Mouse (Mus musculus) CD4-positive, CD25-positive, alpha-beta regulatory T cell, adult 4 months (primary cell): Measurements from ENCODE around the gene Wasf2. TPM values are rescaled to one million over a fixed set of nuclear protein-coding genes. Genes with fewer than 3 reads are reported as not detected.
"Not testable (repeated sequence)": the region's sequence is repeated elsewhere in the genome, so short reads cannot be mapped to it uniquely, and the experiment has no call there.

Experiments used
- ATAC-seq: one replicate; pipeline ENCODE4 v1.8.0; 2017
- polyA plus RNA-seq, 2 experiments: library from polyadenylated mRNA; unstranded; fragments of 100-300 nt; shearing (Covaris generic); gene quantifications; one replicate each; pipeline ENCODE4 v1.2.1; 2017

Gene Wasf2
- polyA plus RNA-seq: 10 to 100 TPM; 69.2 to 76.3 TPM

DNA sequence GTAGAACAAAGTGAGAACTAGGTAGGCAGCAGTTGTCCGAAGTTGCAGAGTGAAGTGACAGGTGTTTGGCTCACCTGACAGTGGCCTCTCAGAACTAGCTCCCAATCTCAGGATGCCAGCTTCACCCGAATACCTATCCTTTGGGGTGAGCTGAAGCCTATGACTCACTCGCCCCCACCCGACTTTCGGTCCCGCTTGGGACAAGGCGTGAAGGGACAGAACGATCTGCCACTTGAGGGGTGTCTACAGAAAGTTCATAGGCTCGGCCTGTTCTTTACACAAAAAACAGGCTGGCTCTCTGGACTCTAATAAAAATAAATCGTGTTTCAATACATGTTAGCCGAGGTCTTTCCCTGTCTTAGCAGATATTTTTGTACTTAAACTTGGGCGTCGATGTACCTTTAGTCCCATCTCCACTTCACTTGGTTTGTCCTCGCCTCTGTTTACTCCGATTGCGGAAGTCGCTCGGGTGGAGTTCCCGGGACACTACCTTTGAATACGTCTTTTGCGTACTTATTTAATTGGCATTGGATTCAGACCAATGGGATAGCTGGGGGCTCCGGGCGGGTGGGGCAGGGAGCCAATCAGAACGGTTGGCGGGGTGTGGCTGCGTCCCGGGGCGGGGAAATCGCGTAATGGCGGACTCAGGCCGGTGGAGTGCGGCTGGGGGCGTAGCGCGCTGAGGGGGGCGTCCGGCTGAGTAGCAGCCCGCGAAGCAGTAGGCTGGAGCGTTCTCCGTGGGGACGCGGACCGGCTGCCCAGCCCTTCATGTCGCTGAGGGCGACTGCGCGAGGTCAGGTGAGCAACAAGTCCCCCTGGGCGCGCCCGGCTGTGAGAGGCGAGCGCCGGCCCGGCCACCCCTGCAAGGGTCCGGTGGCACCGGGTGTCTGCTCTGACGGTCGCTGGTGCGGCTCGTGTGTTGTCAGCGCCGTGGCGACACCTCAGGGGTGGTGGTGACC lies at the start of gene Wasf2:
TSS of gene Wasf2 (plus strand) at position 575 of the 959 bp plus-strand sequence.
- peak; percentile 87 for ATAC-seq

DNA sequence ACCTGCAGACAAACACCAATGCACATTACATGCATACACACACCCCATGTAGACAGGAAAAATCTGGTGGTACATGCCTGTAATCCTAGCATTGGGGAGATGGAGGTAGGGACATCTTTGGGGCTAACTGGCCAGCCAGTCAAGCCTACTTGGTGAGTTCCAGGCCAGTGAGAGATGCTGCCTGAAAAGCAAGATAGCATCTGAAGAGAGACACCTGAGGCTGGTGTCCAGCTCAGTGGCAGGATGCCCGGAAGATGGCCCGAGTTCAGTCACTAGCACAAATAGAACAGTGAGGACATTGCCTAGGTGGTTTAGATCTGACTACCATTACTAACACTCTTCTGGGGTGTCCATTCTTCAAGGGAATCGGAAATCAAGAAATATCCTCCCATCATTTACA lies 49.4 kb upstream of the Wasf2 start:
- no peak for ATAC-seq

DNA sequence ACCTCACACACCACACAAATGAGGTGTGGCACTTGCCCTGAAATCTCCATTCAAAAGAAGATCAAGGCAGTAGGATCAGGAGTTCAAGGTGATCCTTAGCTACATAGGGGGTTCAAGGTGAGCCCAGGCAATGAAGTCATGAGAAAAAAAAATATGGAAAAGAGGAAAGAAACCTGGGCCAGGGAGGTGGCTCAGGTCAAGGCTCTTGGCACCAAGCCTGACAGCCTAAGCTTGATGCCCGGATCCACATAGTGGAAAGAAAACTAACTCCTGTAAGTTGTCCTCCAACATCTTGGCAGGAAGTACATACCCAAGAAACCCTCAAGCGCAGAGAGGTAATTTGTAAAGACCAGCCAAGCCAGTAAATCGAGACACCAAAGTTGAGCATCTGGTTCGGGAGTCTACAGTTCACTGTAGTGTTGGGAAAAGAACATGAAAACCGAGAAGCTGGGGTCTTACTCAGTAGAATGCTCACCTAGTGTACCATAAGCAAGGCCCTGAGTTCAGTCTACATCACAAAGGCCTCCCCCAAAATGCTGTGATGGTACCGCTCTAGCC lies 48.0 kb upstream of the Wasf2 start:
- ATAC-seq: no peak

DNA sequence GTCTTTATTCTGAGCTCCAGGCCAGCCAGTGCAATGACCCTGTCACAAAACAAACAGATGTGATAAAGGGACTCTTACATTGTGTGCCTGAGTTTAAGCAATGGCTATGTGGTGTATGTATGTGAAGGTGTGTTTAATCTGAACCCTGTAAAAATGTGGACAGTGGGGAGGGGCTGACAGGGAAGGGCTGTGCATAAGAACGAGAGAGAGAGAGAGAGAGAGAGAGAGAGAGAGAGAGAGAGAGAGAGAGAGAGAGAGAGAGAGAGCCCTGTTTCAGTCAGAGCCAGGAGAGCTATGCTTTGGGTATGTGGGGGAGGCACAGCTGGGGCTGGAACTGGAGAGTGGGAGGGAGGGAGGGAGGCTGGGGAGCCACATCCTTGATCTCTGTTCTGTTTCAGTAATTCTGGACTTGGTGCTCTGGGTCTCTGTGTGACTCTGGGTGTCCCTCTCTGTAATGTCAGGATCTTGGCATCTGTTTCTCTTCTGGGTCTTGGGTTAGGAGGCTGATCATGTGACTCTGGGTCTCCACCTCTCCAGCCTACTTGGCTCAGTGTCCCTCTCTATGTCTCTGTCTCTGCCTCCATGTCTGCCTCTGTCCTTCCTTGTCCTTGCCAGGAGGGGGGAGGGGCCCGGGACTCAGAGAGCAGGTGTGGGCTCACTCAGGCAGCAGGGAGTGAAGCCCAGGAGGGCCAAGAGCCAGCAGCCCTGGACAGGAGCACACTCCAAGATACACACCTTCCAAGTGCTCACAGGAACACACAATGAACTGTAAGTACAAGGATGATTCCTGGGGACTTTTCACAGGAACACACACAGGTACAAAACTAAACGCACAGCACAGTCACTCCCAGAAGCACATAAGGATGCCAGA lies 46.1 kb upstream of the Wasf2 start:
- ATAC-seq: no peak

DNA sequence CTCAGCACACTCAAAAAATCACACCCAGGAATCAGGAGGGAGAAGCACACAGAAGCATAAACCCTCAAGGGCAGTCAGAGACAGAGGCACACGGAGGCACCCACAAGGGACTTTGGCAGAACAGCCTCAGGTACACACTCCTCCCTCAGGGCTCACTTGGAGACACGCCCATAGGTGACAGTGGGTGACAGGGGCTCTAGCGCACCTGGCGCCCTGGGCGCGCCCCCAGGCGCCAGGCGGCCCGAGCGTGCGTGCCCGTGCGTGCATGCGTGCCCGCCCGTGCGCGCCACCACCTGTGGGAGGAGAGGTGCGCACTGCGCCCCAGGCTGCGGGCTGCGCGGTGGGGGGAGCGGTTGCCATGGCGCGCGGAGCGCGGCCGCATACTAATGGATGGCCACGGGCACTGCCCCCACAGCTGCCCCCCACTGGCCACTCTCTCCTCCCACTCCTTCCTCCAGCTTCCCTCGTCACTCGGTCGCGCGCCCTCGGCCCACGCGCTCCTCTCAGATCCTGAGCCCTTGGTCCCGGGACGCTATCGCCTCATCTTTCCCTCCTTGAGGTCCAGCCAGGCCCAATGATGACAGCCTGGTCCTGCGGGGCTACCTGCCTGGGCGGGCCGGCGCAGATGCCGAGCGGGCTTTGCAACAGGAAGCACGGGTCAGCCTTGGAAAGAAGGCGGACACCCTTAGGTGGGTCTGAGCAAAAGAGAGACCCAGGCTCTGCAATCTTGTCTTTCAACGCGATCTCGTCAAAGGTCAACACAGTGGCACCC lies 45.1 kb upstream of the Wasf2 start:
- ATAC-seq: peak; percentile 63

DNA sequence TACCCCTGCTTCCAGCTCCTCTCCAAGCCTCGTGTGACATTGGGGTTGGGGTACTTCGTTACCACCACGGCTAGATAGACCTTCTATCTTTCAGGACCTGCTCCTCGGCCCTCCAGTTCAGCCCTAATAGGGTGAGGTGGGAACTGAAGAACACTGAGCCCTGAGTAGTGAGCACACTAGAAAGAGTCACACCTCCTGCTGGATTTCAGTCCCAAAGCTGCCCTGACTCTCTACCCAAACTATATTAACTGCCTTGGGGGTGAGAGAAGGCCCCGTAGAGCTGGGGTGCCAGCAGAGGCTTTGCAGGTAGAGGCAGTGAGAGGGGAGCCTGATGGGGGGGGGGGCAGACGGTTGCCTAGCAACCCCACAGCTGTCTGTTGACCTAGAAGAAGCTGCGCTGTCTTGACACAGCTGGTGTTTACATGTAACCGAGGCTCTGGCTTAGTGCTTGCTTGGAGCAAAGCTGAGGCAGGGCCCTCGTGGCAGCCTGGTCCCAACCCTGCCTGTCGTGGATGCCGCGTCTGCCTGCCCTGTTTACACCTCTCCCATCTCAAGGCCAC lies 44.4 kb upstream of the Wasf2 start:
- peak; percentile 39 for ATAC-seq

DNA sequence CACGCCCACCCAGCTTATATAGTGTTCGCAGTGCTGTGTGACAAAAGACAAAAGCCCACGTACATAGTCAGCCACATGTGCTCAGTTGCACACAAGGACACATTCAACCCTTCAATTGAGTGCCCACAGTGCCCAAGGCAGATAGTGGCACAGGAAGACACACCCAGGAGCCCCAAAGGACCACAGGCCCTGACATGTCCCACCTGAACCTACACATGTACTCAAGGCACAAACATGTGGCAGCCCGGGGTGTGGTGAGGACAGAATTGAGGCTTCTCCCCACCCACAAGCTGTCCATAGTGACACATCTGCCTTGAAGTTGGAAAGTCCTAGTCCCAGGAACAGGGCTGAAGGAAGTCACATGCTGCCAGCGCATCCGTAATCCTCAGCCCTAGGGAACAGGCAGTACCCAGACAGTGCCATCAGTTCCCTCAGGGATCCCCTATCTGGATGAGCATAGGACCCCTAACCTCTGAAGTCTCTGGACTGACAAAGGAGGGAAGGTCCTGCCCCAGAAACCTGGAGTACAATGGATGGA lies 43.1 kb upstream of the Wasf2 start:
- ATAC-seq: no peak

DNA sequence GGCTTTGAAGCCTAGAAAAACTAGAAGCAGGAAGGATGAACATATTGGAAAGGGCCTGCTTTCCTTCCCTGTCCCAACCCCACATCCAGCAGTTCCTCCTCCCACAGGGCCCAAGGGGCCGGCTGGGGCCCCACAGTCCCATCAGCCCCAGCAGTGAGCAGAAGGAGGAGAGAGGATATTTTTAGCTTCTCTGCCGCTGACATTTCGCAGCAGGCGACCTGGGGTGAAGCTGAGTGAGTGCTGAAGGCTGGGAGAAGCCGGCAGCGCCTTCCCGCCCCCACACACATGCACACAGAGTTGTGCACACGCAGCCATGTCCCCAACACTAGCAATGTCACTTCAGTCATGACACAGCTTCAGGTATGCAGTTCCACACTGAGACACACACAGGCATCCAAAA lies 42.5 kb upstream of the Wasf2 start:
- ATAC-seq: no peak

DNA sequence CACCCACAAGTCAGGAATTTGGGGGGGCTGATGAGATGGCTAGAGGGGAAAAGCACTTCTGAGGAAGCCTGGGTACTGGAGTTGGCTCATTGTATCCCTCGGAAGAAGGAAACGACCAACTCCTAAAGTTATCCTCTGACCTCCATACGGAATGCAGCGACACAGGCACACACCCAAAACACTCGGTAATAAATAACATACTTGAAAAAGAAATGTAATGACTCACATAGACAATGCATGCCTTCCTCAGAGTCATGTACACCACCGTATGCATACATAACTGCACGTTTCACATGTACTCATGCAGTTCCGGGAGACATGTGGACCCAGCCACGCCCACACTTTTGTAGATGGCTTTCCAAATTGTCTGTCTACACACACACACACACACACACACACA lies 41.0 kb upstream of the Wasf2 start:
- no peak for ATAC-seq

DNA sequence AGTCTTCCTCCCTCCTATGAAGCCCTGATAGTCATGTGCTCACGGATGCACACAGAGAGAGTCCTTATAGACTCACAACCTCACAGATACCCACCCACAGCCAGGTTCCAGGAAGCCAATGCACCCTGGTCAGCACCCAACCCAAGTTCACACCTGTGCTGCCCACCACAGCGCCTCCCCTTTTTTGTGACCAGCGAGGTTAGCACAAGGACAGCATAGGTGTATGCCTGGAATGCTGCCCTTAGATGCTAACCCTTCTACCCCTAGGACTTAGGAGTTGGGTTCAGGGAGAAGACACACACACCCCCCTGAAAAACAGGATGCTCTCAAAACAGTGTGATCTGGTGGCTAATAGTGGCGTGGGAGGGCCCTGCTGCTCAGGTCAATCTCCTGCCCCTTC lies 40.5 kb upstream of the Wasf2 start:
- no peak for ATAC-seq

DNA sequence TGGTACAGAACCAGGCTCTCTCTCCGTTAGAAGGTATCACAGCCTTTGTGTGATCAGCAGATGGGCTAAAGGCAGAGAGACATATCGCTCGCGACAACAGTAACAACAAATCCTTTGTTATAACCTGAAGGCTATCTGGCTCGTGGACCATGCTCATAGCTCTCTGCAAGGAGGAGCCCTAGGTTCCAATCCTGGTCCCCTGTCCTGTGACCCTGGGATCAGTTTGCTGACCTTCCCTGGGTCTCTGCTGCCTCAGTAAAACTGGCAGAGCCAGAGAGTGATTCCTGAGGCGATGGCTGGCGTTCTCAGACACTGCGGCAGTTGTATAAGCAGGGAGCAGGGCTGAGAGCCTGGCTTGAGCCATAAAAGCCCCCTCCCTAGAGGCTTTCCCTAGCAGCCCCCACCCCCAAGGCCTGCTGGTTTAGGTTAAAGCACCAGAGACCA lies 40.0 kb upstream of the Wasf2 start:
- no peak for ATAC-seq

DNA sequence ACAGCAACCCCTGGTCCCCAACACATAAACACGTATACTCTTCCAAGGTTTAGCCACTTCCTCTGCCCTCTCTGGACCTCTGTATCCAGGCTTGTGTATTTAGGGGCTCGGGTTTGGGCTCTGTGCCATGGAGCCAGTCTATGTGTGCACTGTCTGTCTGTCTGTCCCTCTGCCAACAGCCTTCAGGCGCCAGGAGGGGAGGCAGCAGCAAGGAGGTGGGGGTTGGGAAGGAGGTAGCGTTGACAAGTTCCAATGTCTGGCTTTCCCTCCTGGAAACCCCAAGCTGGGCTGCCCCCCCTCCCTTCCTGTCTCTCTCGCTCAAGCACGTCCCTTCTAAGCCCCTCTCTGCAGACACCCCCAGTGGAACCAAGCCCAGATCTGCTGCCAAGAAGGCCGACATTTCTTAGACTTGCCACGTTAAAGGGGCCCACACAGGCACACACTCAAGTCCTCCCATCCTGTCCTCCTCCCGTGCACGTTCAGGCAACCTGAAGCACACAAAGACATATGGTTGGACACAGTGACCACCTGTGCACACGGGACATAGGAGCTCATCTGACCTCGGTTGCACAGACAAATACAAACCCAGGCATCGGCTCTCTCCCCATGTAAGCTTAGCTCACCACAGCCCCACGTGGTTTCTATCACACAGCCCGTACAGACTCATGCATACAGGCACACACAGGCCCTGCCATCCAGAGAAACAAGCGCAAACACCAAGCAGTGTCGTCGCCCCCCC lies 39.4 kb upstream of the Wasf2 start:
- peak; percentile 19 for ATAC-seq

DNA sequence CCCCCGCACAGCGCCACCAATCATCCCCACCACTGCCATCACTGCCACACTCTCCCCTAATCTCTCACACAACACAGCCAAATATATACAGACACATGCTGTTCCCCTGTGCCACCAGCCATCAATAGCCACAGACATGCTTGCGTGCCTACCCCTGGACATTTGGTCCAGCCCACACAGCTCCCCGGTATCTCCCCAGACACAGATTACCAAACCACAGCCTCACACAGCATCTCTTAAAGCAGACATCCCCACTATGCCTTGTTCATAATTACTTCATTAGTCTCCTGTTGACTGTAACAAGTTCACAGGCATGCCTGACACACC lies 38.9 kb upstream of the Wasf2 start:
- ATAC-seq: peak; percentile 9

DNA sequence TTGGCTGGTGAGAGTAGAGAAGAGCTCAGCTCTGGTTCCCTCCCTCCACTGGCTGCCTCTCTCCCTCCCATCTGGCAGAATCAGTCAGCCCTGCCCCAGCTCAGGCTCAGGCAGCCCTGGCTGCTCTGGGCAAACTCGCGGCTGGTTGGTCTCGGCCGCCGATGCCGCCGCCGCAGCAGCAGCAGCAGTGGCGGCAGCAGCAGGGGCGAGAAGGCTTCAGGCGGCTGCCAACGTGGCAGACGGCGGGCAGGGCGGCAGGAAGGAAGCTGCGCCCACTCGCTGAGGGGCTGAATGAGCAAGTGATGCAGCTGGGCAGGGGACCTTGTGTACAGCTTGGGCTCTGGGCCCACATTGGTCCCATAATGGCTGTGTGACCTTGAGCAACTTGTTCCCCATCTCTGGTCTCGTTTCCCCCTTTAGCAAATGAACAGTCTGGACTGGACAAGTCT lies 37.8 kb upstream of the Wasf2 start:
- peak; percentile 30 for ATAC-seq

DNA sequence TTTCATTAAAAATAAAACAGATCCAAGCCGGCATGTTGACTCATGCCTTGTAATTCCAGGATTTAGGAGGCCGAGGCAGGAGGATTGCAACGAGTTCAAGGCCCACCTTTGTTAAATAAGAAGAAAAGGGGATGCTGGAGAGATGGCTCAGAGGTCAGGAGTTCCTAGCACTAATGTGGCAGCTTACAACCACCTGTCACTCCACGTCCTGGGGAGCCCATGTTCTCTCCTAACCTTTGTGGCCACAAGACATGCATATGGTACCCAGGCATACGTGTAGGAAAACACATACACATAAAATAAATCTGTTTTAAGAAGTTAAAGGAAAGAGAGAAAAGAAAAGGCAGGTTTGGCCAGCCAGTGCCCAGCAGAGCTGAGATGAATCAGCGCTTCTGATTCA lies 37.2 kb upstream of the Wasf2 start:
- no peak for ATAC-seq

DNA sequence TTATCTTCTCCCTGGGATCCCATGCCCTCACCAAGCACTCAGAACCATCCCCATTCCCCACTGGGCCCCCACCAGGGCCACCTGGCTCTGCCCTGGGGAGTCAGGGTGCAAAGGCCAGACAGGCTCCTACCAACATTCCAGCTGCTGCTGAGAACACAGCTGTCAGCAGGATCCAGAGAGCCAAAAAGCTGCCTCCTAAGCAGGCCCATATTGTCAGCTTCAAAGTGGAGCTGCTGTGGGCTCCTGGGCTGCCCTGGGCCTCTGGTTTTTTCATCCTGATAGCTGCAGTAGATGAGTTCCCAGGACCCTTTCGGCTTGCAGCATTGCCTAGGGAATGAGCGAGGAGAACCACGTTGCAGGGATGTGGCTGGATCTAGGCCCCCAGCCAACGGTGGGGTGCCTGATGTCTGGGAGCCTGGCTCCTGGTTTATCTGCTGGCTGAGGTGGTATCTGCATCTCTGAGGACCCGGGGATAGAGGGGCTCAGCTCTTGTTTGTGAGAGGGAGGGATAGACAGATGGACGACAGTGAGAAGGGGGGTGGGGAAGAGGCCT lies 36.7 kb upstream of the Wasf2 start:
- ATAC-seq: no peak

DNA sequence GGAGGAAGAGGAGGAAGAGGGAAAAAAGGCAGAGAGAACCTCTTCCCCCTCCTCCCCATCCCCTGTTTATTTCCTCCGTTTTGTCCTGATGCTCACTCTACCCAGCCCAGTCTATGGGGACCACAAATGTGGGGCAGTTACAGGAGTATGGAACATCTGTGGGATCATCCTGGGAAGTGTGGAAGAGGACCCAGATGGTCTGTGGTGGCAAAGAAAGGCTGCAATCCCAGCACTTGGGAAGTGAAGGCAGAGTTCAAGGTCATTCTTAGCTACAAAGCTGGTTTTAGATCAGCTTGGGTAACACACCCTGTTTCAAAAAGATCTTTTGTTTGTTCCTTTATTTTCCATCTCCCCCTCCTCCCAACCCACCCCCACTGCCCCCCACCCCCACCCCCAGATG lies 36.0 kb upstream of the Wasf2 start:
- ATAC-seq: no peak

DNA sequence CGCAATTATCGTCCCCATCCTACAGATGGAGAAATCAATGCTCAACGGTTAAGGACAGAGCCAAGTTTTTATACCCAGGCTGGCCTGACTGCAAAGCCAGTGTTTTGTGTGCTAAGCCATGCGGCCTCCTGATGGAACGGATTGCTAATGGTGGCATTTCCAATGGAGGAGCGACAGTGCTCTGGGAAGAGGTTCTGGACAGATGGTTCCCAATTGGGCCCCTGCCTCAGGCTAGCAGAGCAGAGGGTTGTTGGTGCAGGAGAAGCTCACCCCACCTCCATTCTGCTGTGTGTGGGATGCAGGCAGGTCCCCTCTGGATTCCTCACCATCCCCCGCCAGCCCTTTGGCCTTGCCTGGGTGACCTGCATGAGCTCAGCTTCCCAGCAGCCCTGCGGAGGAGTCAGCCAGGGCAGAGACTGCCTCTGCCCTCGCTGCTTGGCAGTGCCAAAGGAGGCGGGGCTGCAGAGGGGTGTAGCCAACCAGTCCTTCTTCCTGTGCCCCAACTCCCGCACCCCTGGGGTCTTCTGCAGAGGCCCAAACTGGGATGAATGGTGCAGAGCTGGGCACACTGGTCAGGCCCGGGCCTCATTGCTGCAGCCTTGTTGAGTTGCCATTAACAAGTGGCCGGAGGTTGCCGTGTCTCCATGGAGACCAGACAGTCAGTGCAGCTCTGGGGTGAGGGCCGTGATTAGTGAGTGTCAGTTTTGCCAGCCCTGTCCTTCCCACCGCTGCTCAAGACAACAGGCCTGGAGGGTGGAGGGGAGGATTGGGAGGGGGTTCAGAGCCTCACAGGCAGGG lies 35.2 kb upstream of the Wasf2 start:
- peak; percentile 66 for ATAC-seq

DNA sequence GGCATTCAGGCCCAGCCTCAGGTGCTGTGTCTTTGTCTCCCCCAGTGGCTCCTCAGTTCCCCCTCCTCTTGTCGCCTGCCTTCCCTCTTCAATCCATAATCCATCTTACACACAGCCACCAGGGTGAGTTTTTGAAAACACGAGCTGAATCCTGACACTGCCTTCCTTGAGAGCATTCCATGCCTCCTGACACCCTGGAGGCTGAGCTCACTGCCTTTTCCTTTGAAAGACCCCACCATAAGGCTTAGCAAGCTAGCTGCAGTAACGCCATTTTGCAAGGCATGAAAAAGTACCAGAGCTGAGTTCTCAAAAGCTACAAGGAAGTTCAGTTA lies 34.6 kb upstream of the Wasf2 start:
- not testable (repeated sequence) for ATAC-seq

DNA sequence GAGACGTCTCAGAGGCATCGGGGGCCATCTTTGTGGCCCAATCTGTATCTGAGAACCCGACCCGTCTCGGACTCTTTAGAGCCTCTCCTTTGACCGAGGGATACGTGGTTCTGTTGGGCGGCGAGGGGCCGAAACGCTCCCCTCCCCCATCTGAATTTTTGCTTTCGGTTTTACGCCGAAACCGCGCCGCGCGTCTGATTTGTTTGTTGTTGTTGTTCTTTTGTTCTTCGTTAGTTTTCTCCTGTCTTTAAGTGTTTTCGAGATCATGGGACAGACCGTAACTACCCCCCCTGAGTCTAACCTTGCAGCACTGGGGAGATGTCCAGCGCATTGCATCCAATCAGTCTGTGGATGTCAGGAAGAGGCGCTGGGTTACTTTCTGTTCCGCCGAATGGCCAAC lies 33.6 kb upstream of the Wasf2 start:
- not testable (repeated sequence) for ATAC-seq
